Mouse (Mus musculus): Measurements from ENCODE around the gene Lpcat2b. TPM values are rescaled to one million over a fixed set of nuclear protein-coding genes. Genes with fewer than 3 reads are reported as not detected.

Gene Lpcat2b
- polyA plus RNA-seq, 1 experiment from 2014 or later: 0.07 TPM

DNA sequence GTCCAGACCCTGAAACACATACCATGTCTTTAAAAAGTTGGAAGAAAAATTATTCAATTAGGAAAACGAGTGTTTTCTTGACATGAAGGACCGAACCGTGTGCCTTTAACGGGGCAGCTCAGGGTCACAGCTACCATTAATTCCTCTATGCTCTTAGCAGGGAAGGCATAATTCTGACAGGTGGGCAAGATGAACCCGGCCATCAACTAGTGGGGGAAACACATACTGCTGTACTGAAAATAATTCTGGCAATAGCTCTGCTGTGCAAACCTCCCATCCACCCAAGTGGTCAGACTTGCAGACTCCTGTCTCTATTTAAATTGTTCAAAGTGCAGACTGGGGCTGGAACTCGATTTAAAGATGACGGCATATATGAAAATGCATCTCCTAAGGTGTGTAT lies 7.0 kb downstream of the Lpcat2b start:
- no peaks in the 10 kb centered on the region for H3K36me3 ChIP-seq (ENCODE audit: control insufficient read depth, insufficient read depth, low read length)
- 26% methylated on average over 7 of the region's 7 CpGs for WGBS
- H3K27me3 ChIP-seq (ENCODE audit: control insufficient read depth, insufficient read depth, low read length): no peaks in the 10 kb centered on the region
- no peaks in the 10 kb centered on the region for H3K9me3 ChIP-seq (ENCODE audit: control insufficient read depth, low read length)
- H3K4me2 ChIP-seq (ENCODE audit: low read depth, low read length): peak overlapping the region; percentile 62
- peak overlapping the region; percentile 81 for H3K4me3 ChIP-seq (ENCODE audit: low read depth, low read length)
- peak overlapping the region; percentile 91 for H3K9ac ChIP-seq (replicated peaks; ENCODE audit: low read depth, low read length)
- H3K4me1 ChIP-seq (ENCODE audit: control insufficient read depth, insufficient read depth, low read length): peaks cover 4% of the 10 kb centered on the region; the same call in 1 of the 2 replicates
- ATAC-seq (ENCODE audit: low read depth): peak; percentile 15; the same call in 1 of the 2 replicates
- H3K27ac ChIP-seq (ENCODE audit: low read depth, low read length): peak overlapping the region; percentile 81; the same call in 1 of the 2 replicates

DNA sequence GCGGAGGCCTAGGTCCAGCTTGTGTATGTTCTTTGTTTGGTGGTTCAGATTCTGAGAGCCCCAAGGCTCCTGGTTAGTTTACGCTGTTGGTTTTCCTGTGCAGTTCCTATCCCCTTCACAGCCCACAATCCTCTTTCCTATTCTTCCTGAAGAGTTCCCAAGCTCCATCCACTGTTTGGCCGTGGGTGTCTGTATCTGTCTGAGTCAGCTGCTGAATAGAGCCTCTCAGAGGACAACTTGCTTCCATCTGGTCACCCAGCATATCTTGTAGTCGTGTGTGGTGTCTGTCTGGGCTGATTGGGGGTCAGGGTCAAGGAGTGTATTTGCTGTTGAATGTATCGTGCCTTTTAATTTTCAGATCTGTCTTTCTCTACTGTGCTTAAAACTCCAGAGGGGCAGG lies 10.5 kb downstream of the Lpcat2b start:
- no peaks in the 10 kb centered on the region for H3K36me3 ChIP-seq (ENCODE audit: control insufficient read depth, insufficient read depth, low read length)
- H3K4me3 ChIP-seq (ENCODE audit: low read depth, low read length): no peak overlapping the region
- H3K9ac ChIP-seq (replicated peaks; ENCODE audit: low read depth, low read length): no peak overlapping the region
- ATAC-seq (ENCODE audit: low read depth): no peak
- H3K27me3 ChIP-seq (ENCODE audit: control insufficient read depth, insufficient read depth, low read length): no peaks in the 10 kb centered on the region
- no peak overlapping the region for H3K27ac ChIP-seq (ENCODE audit: low read depth, low read length)
- H3K9me3 ChIP-seq (ENCODE audit: control insufficient read depth, low read length): no peaks in the 10 kb centered on the region
- WGBS: 91% methylated on average over 5 of the region's 5 CpGs
- H3K4me1 ChIP-seq (ENCODE audit: control insufficient read depth, insufficient read depth, low read length): peaks cover 4% of the 10 kb centered on the region; the same call in 1 of the 2 replicates
- no peak overlapping the region for H3K4me2 ChIP-seq (ENCODE audit: low read depth, low read length)

- Histone ChIP-seq H3K9ac (replicated peaks; ENCODE audit: low read depth, low read length) (no peak overlapping the region), H3K9me3 (ENCODE audit: control insufficient read depth, low read length) (no peaks in the 10 kb centered on the region), H3K4me2 (ENCODE audit: low read depth, low read length) (no peak overlapping the region), H3K27me3 (ENCODE audit: control insufficient read depth, insufficient read depth, low read length) (no peaks in the 10 kb centered on the region), H3K36me3 (ENCODE audit: control insufficient read depth, insufficient read depth, low read length) (no peaks in the 10 kb centered on the region), H3K27ac (ENCODE audit: low read depth, low read length) (no peak overlapping the region; the same call in 1 of the 2 replicates), H3K4me3 (ENCODE audit: low read depth, low read length) (no peak overlapping the region), H3K4me1 (ENCODE audit: control insufficient read depth, insufficient read depth, low read length) (no peaks in the 10 kb centered on the region)
- peak; percentile 51; the same call in 1 of the 2 replicates for ATAC-seq (ENCODE audit: low read depth)
- 65% methylated on average over 4 of the region's 4 CpGs for WGBS
Observed at GRCm38 (mm10) chr5:107444251-107444650, 12.9 kb downstream of the Lpcat2b start.

GRCm38 (mm10) chr5:107447977-107448376 lies 16.6 kb downstream of the Lpcat2b start:
- 88% methylated on average over 4 of the region's 4 CpGs for WGBS
- no peak overlapping the region for H3K9ac ChIP-seq (replicated peaks; ENCODE audit: low read depth, low read length)
- H3K27me3 ChIP-seq (ENCODE audit: control insufficient read depth, insufficient read depth, low read length): no peaks in the 10 kb centered on the region
- H3K36me3 ChIP-seq (ENCODE audit: control insufficient read depth, insufficient read depth, low read length): no peaks in the 10 kb centered on the region
- no peak overlapping the region for H3K4me3 ChIP-seq (ENCODE audit: low read depth, low read length)
- H3K4me2 ChIP-seq (ENCODE audit: low read depth, low read length): no peak overlapping the region
- no peaks in the 10 kb centered on the region for H3K9me3 ChIP-seq (ENCODE audit: control insufficient read depth, low read length)
- no peak overlapping the region for H3K27ac ChIP-seq (ENCODE audit: low read depth, low read length)
- H3K4me1 ChIP-seq (ENCODE audit: control insufficient read depth, insufficient read depth, low read length): no peaks in the 10 kb centered on the region
- no peak for ATAC-seq (ENCODE audit: low read depth)

DNA sequence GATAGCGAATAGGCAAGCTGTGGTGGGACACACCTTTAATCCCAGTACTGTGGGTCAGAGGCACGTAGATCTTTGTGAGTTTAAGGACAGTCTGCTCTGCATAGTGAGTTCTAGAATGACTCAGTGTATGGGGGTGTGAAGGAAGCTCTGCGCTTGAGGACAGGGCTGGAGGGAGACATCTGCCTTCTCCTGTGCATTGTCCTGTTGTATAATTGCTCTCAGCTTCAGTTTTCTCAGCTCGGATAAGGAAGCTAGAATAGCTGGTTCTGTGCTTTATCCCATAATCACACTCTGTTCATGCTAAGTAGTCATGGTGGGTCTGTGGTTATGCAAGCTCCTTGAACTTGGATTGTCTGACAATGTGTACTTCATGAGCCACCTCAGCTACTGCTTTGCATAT lies 17.4 kb downstream of the Lpcat2b start:
- Histone ChIP-seq H3K27me3 (ENCODE audit: control insufficient read depth, insufficient read depth, low read length) (no peaks in the 10 kb centered on the region), H3K9me3 (ENCODE audit: control insufficient read depth, low read length) (no peaks in the 10 kb centered on the region), H3K27ac (ENCODE audit: low read depth, low read length) (no peak overlapping the region), H3K4me1 (ENCODE audit: control insufficient read depth, insufficient read depth, low read length) (no peaks in the 10 kb centered on the region), H3K4me2 (ENCODE audit: low read depth, low read length) (no peak overlapping the region), H3K4me3 (ENCODE audit: low read depth, low read length) (no peak overlapping the region), H3K36me3 (ENCODE audit: control insufficient read depth, insufficient read depth, low read length) (no peaks in the 10 kb centered on the region), H3K9ac (replicated peaks; ENCODE audit: low read depth, low read length) (no peak overlapping the region)
- ATAC-seq (ENCODE audit: low read depth): no peak
- WGBS: 95% methylated on average over 4 of the region's 4 CpGs

DNA sequence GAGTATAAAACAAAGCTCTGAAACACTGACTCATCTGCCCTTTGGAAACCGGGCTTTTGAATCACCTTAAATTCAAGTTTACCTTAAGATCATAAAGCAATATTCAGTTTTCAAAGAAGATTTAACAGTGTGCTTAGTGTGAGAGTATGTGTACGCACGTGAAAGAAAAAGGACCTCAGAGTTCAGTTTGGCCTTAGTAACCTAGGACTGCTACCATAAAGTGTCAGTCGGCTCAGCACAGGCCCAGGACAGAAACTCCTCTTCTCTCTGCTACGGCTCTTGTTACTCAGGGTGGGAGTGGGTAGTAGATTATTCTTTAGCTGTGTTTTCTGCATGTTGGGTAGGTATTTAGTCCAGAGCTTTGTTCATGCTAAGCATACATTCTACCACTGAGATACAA lies 18.3 kb downstream of the Lpcat2b start:
- ATAC-seq (ENCODE audit: low read depth): no peak
- Histone ChIP-seq H3K9me3 (ENCODE audit: control insufficient read depth, low read length) (no peaks in the 10 kb centered on the region), H3K27me3 (ENCODE audit: control insufficient read depth, insufficient read depth, low read length) (no peaks in the 10 kb centered on the region), H3K27ac (ENCODE audit: low read depth, low read length) (no peak overlapping the region), H3K4me2 (ENCODE audit: low read depth, low read length) (no peak overlapping the region), H3K36me3 (ENCODE audit: control insufficient read depth, insufficient read depth, low read length) (no peaks in the 10 kb centered on the region), H3K4me1 (ENCODE audit: control insufficient read depth, insufficient read depth, low read length) (no peaks in the 10 kb centered on the region), H3K9ac (replicated peaks; ENCODE audit: low read depth, low read length) (no peak overlapping the region), H3K4me3 (ENCODE audit: low read depth, low read length) (no peak overlapping the region)
- WGBS: 91% methylated on average over 5 of the region's 5 CpGs

DNA sequence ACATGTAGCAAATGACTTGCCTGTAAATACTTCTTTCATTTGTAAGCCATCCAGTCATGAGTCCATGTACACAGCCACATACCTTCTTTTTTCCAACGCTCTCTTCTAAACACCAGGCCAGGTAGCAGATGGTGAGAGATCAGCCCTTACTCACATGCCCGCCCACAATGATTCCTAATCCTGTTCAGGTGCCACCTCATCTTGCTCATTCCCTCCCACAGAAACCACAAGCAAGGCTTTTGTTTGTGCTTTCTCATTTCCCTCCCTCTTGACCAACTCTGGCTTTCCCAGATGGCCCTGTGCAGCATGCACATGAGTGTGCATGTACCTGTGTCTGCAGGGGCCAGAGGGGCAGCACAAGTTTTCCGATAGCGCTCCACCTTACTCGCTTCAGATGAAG lies 18.9 kb downstream of the Lpcat2b start:
- Histone ChIP-seq H3K4me1 (ENCODE audit: control insufficient read depth, insufficient read depth, low read length) (no peaks in the 10 kb centered on the region), H3K27ac (ENCODE audit: low read depth, low read length) (no peak overlapping the region), H3K4me3 (ENCODE audit: low read depth, low read length) (no peak overlapping the region), H3K27me3 (ENCODE audit: control insufficient read depth, insufficient read depth, low read length) (no peaks in the 10 kb centered on the region), H3K9ac (replicated peaks; ENCODE audit: low read depth, low read length) (no peak overlapping the region), H3K4me2 (ENCODE audit: low read depth, low read length) (no peak overlapping the region), H3K9me3 (ENCODE audit: control insufficient read depth, low read length) (no peaks in the 10 kb centered on the region), H3K36me3 (ENCODE audit: control insufficient read depth, insufficient read depth, low read length) (no peaks in the 10 kb centered on the region)
- 96% methylated on average over 5 of the region's 5 CpGs for WGBS
- no peak for ATAC-seq (ENCODE audit: low read depth)

- 93% methylated on average over 4 of the region's 4 CpGs for WGBS
- H3K36me3 ChIP-seq (ENCODE audit: control insufficient read depth, insufficient read depth, low read length): no peaks in the 10 kb centered on the region
- H3K27ac ChIP-seq (ENCODE audit: low read depth, low read length): no peak overlapping the region
- H3K27me3 ChIP-seq (ENCODE audit: control insufficient read depth, insufficient read depth, low read length): no peaks in the 10 kb centered on the region
- no peak overlapping the region for H3K4me3 ChIP-seq (ENCODE audit: low read depth, low read length)
- H3K4me2 ChIP-seq (ENCODE audit: low read depth, low read length): no peak overlapping the region
- no peak overlapping the region for H3K9ac ChIP-seq (replicated peaks; ENCODE audit: low read depth, low read length)
- no peak for ATAC-seq (ENCODE audit: low read depth)
- H3K4me1 ChIP-seq (ENCODE audit: control insufficient read depth, insufficient read depth, low read length): no peaks in the 10 kb centered on the region
- H3K9me3 ChIP-seq (ENCODE audit: control insufficient read depth, low read length): no peaks in the 10 kb centered on the region
Observed at GRCm38 (mm10) chr5:107462147-107463076, 31.1 kb downstream of the Lpcat2b start.

DNA sequence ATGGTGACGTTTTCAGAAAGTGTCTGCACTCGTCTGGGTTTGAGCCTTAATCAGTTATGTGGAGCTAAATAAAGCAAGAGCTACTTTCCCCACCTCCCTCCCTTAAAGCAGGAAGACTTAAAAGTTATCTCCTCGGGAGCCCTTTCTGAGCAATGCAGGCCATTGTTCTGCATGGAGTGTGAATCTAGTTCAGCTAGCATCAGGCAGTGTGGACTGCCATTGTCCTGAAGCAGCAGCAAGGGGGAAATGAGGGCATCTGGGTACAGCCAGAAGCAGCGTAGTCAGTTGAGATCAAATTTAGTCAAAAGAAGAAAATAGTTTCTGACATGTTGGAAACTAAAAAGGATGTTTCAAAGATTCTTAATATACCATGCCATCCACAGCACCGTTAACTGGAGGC lies 35.2 kb downstream of the Lpcat2b start:
- Histone ChIP-seq H3K36me3 (ENCODE audit: control insufficient read depth, insufficient read depth, low read length) (no peaks in the 10 kb centered on the region), H3K27me3 (ENCODE audit: control insufficient read depth, insufficient read depth, low read length) (no peaks in the 10 kb centered on the region), H3K4me1 (ENCODE audit: control insufficient read depth, insufficient read depth, low read length) (no peaks in the 10 kb centered on the region), H3K4me3 (ENCODE audit: low read depth, low read length) (no peak overlapping the region), H3K27ac (ENCODE audit: low read depth, low read length) (no peak overlapping the region), H3K9ac (replicated peaks; ENCODE audit: low read depth, low read length) (no peak overlapping the region), H3K9me3 (ENCODE audit: control insufficient read depth, low read length) (no peaks in the 10 kb centered on the region), H3K4me2 (ENCODE audit: low read depth, low read length) (no peak overlapping the region)
- 36% methylated on average over 5 of the region's 5 CpGs for WGBS
- ATAC-seq (ENCODE audit: low read depth): no peak

Measured in neural tube, embryonic 14.5 days (tissue).